Mouse (Mus musculus) Patski (cell line): ENCODE measurements around the gene Irs2. TPM values are rescaled to one million over a fixed set of nuclear protein-coding genes. Genes with fewer than 3 reads are reported as not detected.

ENCODE experiments used
- ATAC-seq: fragments of 100-300 bp; one replicate; pipeline ENCODE4 v1.8.0; 2021
- CTCF ChIA-PET: fragments of 350-600 bp; sonication (Branson Sonifier 250); formaldehyde crosslinking; loops from one replicate; lab custom pipeline; 2022; ENCODE audit warnings: inconsistent platforms; lab: Charles Lee
- POLR2A ChIA-PET: fragments of 350-600 bp; sonication (Branson Sonifier 250); formaldehyde crosslinking; loops from one replicate; lab custom pipeline; 2022; ENCODE audit warnings: antibody characterized with exemption, inconsistent platforms; lab: Charles Lee
- DNase-seq: peaks from one replicate; pipeline ENCODE4 v3.0.0-alpha.2; 2011; ENCODE audit warnings: low read depth, low spot score
- H3K27me3 ChIP-seq: fragments of 371-371 bp; one replicate; pipeline ENCODE4 v1.5.1; 2021
- CTCF ChIP-seq: fragments of 100-300 bp; IDR thresholded peaks from one replicate; pipeline ENCODE4 v1.5.1; 2021
- in situ Hi-C: fragments of 300-500 bp; cut with MboI; formaldehyde crosslinking; loops from 3 replicates; pipeline ENCODE4 v1.11.1; 2018; ENCODE audit warnings: low pct_unique_long_range_greater_than_20kb, mixed read lengths
- polyA plus RNA-seq: library from polyadenylated mRNA; unstranded; gene quantifications from one replicate; pipeline ENCODE4 v1.2.3, GENCODE M21; 2021

Gene Irs2
- polyA plus RNA-seq, 1 experiment from 2014 or later = 37.8 TPM

DNA sequence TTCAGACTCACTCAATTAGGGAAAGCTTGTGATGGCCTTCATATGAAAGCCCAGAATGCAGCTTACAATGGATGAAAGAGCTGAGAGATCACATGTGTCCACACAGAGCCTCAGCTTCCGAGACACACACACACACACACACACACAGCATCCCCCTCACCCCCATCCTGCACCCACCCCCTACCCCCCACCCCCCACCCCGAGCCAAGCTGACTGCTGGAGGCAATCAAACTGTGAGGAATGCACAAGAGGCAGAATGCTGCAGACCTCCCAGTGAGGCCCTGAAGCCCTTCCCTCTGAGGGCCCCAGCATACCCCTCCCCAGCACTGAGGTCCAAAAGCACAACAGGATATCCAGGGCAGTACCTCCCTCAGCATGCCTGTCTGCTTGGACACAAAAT is 33.6 kb downstream of the Irs2 start:
- in situ Hi-C loops = no loop called here
- ChIA-PET POLR2A (interaction anchor here (0.7 to 1.1 kb wide), 3 partner anchors 24 to 427 kb away, joined by 3 to 5 read pairs (median 4); no protein-coding TSS in a partner anchor), CTCF (interaction anchor here (1.3 to 1.4 kb wide), 2 partner anchors 7 to 21 kb away, joined by 3 to 6 read pairs; no protein-coding TSS in a partner anchor)
- ATAC-seq = no peak
- H3K27me3 ChIP-seq = no peaks in the 10 kb centered on the region
- no peak for TF ChIP-seq CTCF
- DNase-seq = no peak

DNA sequence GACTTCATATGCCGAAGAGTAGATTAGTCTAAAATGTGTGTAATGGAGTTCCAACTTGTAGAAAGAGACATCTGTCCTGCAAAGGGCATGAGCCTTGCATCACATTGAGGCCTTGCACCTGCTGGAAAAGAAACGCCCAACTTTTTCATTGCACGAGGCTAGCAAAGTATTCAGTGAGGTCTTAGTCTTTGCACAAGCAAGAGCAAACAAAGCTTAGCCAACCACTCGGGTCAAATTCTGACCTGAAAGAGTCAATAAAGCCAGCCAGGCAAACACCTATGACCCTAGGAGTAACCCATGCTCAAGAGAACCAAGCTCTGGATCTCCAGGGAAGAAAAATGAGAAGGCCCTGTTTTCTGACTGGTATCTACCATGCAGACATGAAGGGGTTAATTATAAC is 34.1 kb downstream of the Irs2 start:
- ATAC-seq (no peak), DNase-seq (no peak)
- TF ChIP-seq CTCF = no peak
- no peaks in the 10 kb centered on the region for H3K27me3 ChIP-seq
- ChIA-PET POLR2A (interaction anchor here (0.7 to 1.1 kb wide), 3 partner anchors 24 to 426 kb away, joined by 3 to 5 read pairs (median 4); no protein-coding TSS in a partner anchor), CTCF (interaction anchor here (0.8 to 1.4 kb wide), 3 partner anchors 8 to 54 kb away, joined by 3 to 6 read pairs (median 3); no protein-coding TSS in a partner anchor)
- in situ Hi-C loops = no loop called here

DNA sequence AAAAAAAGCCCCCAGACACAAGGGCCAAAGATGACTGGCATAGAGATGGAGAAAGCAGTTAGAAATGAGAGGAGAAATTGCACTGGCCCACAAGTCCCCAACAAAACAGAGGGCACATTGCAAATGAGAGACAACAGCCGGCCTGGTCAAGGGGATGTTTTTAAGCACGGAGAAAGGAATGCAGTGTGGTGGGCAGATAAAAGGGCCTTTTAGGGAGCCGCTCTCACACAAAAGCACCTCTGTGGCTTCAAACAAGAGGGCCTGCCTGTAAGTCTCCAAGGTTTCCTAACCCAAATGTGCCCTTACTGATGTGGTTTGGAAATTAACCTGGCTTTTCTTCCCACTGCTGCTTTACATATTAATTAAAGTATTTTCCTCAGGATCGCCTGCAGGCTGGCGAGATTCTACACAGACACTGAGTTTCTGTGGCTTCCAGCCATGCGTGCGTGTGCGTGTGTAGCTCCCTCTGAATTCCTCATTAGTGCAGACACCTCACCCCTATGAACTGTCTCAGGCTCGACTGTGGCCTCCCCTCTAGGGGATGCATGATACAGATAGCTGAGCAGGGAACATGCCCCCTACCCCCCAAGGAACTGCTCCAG is 35.3 kb downstream of the Irs2 start:
- no peak for TF ChIP-seq CTCF
- in situ Hi-C loops = no loop called here
- POLR2A ChIA-PET = interaction anchor here (1.6 kb wide), 1 partner anchor 21 kb away, joined by 3 read pairs; no protein-coding TSS in a partner anchor
- DNase-seq (peak; percentile 77), ATAC-seq (peak; percentile 32)
- CTCF ChIA-PET = interaction anchor here (0.9 to 1.4 kb wide), 4 partner anchors 9 to 32 kb away, joined by 3 to 6 read pairs (median 3); no protein-coding TSS in a partner anchor
- H3K27me3 ChIP-seq = no peaks in the 10 kb centered on the region

DNA sequence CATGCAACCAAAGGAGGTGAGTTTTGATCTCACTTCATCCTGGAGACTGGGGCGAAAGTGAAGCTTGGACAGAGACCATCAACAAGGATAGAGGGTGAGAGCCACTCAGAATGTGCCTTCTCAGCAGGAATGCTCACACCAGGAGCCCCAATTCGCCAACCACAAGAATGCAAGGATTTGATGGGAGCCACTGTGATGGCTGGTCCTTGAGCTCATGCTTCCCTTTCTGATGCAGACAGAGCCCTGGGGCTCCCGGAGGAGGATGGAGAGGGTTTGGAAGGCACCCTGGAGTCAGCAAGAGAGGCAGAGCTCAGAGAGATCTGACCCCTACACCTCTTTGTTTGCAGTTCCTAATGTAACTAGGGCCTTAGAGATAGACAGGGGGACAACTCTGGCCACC is 36.3 kb downstream of the Irs2 start:
- ChIA-PET CTCF (interaction anchor here (1.0 to 1.5 kb wide), 3 partner anchors 10 to 29 kb away, joined by 3 to 5 read pairs (median 3); no protein-coding TSS in a partner anchor), POLR2A (interaction anchor here (1.1 to 1.6 kb wide), 2 partner anchors 9 to 22 kb away, joined by 3 to 5 read pairs; no protein-coding TSS in a partner anchor)
- ATAC-seq (no peak), DNase-seq (no peak)
- in situ Hi-C loops = no loop called here
- H3K27me3 ChIP-seq = no peaks in the 10 kb centered on the region
- no peak for TF ChIP-seq CTCF

DNA sequence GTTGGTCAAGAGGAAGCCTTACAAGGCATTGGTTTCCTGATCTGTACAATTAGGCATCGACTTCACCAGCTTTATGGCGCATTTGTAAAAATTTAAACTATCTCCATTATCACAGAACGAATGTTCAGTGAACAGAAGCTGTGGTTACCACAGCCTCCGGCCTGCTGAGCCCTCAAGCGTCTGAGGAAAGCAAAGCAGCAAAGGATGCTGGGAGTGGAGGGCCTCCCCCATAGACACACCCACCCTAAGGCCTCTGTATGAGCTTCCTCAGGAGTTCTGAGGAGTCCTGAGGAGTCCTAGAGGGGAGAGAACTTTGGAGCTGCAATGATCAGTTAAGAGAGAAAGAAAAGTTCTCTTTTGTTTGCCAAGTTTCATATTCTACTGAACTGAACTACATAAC is 36.7 kb downstream of the Irs2 start:
- CTCF ChIA-PET = interaction anchor here (1.4 to 1.5 kb wide), 2 partner anchors 11 to 30 kb away, joined by 3 to 5 read pairs; no protein-coding TSS in a partner anchor
- ATAC-seq (no peak), DNase-seq (no peak)
- no peaks in the 10 kb centered on the region for H3K27me3 ChIP-seq
- in situ Hi-C loops = no loop called here
- POLR2A ChIA-PET = interaction anchor here (1.1 to 1.6 kb wide), 2 partner anchors 10 to 23 kb away, joined by 3 to 5 read pairs; no protein-coding TSS in a partner anchor
- TF ChIP-seq CTCF = no peak

DNA sequence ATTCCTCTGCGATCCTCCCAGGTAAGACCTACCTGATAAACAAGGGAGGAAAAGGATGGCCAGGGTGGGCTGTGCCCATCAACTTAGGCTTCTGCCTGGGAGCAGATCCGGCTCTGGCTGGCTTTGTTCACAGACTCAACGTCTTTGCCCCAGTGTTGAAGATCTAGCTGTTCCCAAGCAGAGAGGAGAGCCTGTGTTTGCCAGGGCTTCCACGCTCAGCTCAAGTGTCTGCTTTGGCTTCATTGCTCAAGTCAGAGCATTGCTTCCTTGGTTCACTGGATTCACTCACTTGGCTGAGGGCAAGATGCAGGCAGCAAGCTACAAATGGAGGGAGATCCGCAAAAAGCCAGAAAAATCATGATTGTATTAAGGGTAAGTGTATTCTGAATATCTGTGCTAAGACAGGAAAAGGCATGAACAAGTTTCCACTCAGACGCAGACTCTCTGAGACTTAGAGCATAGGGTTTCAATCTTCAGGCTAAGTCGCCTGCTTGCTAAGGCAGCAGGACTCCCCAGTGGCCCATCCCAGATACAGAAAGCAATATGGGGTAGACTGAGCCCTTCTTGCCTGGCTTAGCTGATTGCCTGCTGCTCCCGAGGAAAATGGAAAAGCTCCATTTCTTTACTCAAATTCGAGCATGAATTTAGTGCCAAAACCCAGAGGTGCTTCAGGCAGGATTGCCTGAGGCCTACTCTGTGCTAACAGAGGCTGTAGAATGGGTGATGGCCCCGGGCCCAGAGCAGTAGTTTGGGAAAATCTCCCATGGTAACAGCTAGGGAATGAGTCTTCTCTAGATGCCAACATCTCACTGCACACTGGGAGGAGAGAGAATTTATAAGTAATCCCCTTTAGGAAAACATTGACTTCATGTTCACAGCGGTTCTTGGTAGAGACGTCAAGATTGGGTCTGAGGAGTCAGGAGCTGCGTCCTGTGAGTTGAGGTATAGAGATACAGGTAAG is 37.5 kb downstream of the Irs2 start:
- ATAC-seq = no peak
- TF ChIP-seq CTCF = no peak
- CTCF ChIA-PET = interaction anchor here (1.5 kb wide), 1 partner anchor 12 kb away, joined by 5 read pairs; no protein-coding TSS in a partner anchor
- no peak for DNase-seq
- in situ Hi-C loops = no loop called here
- no peaks in the 10 kb centered on the region for H3K27me3 ChIP-seq
- POLR2A ChIA-PET = interaction anchor here (1.1 to 1.6 kb wide), 2 partner anchors 11 to 24 kb away, joined by 3 to 5 read pairs; no protein-coding TSS in a partner anchor

DNA sequence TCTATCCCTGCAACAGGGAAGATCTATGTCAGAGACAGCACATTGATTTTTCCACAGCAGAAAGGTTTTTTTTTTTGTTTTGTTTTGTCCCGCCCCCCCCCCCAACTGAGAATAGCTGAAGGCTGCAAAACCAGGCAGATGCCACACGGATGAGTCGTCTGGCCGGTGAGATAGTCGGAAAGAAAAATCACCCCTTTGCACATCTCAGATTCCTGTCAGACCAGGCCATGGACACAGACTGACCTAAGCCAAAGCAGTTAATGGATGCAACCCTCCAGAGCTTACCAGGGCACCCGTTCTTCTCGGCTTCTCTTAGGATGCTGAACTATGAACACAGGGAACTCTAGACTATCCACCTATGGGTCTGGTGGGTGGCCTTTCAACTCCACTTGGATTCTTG is 39.6 kb downstream of the Irs2 start:
- in situ Hi-C loops = no loop called here
- ATAC-seq = no peak
- TF ChIP-seq CTCF = no peak
- POLR2A ChIA-PET = no interaction called here
- CTCF ChIA-PET = interaction anchor here (0.7 to 1.7 kb wide), 3 partner anchors 9 to 437 kb away, joined by 3 to 5 read pairs (median 5); no protein-coding TSS in a partner anchor
- no peaks in the 10 kb centered on the region for H3K27me3 ChIP-seq
- DNase-seq = no peak

DNA sequence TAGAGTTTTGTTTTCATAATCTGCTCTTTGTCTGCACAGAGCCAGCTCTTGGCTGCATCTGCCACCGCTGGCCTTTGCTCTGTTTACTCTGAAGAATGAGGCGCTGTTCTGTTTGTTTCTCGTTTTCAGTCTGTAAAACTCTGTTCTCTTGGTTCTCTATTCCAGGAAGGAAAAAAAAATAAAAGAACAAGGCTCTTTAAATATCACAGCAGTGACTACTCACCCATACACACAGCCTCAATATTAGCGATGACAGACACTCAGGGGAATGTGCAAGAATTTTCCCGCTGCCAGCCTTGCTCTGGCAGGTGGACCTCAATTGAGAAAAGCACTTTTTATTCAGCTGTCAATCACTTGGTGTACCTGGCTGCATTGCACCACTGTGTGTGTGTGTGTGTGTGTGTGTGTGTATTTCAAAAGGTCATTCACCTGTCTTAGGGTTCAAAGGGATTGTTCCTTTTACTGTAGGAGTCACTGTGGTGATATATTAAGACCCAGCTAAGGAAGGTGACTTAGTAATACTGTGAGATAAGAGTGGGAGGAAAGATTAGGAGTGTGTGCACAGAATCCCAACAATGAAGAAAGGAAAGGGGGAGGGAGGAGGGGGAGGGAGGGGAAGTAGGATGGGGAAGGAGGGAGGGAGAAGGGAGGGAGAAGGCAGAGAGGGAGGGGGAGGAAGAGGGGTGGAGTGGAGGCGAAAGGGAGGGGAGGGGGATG is 42.7 kb downstream of the Irs2 start:
- in situ Hi-C loops = no loop called here
- peak; percentile 63 for ATAC-seq

DNA sequence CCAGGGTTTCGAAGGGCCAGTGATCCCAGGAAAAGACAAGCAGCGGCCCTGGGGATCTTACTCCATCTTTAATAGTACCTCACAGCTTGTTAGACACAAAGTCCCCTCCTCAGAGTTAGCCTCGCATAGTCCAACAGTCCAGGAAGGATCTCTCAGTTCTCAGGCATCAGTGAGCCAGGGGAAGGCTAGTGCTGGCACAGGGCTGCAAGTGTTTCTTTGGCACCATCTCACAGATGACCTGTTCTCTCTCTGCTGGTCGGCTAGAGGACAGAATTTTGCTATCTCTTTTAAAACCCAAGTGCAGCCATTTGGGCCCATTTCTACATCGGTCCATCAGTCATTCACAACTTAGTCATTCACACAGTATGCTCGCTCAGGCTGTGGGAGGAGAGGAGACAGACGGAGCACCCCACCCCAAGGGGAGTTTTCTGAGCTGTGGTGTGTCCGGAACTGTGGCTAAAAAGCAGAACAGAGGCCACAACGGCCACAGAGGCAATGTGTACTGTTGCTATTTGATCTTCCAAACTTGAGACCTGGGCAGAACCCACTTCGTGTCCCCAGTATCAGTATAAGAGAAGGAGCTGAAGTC is 43.7 kb downstream of the Irs2 start:
- ChIA-PET CTCF (interaction anchor here (1.0 to 1.5 kb wide), 3 partner anchors 11 to 12 kb away, joined by 3 to 5 read pairs (median 3); no protein-coding TSS in a partner anchor), POLR2A (interaction anchor here (0.9 to 1.6 kb wide), 3 partner anchors 9 to 121 kb away, joined by 3 to 5 read pairs (median 3); no protein-coding TSS in a partner anchor)
- ATAC-seq (peak; percentile 20), DNase-seq (no peak)
- TF ChIP-seq CTCF = no peak
- in situ Hi-C loops = loop anchor here (5.0 kb wide), 1 partner anchor 43 kb away; the partner anchor contains the start of gene Irs2
- H3K27me3 ChIP-seq = no peaks in the 10 kb centered on the region

More for the DNA sequence above, 42.7 kb downstream of the Irs2 start:
- POLR2A ChIA-PET = interaction anchor here (0.6 to 1.6 kb wide), 4 partner anchors 10 to 122 kb away, joined by 3 to 6 read pairs (median 4); no protein-coding TSS in a partner anchor
- TF ChIP-seq CTCF = peak; percentile 29
- H3K27me3 ChIP-seq = no peaks in the 10 kb centered on the region
- no peak for DNase-seq
- CTCF ChIA-PET = interaction anchor here (1.0 to 1.5 kb wide), 4 partner anchors 11 to 337 kb away, joined by 3 to 5 read pairs (median 4); no protein-coding TSS in a partner anchor
